Mouse (Mus musculus) testis, postnatal 10 days (tissue): ENCODE data around the gene 1700025G04Rik.

Experiments
- DNase-seq: peaks from one replicate; pipeline ENCODE4 v3.0.0; 2021; ENCODE audit warnings: low spot score

The 1700025G04Rik gene

DNA sequence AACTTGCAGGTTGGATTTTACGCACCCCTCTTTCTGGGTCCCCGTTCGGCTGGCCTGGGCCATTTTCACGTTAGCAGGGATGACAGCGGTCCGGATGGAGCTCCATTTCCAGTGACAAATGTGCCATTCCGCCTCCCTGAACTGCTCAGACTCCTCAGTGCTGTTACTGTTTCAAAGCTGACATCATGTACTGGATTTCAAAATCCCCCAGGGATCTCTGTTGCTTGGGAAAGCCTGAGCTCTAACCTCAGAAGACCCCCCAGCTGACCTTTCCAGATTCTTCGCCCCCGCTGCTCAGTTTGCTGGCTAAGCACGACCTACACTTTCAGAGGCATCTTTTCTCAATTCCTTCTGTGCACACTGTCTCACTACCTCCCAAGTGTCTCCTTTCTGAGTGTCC lies 128.7 kb downstream of the 1700025G04Rik start:
- no peak for DNase-seq

DNA sequence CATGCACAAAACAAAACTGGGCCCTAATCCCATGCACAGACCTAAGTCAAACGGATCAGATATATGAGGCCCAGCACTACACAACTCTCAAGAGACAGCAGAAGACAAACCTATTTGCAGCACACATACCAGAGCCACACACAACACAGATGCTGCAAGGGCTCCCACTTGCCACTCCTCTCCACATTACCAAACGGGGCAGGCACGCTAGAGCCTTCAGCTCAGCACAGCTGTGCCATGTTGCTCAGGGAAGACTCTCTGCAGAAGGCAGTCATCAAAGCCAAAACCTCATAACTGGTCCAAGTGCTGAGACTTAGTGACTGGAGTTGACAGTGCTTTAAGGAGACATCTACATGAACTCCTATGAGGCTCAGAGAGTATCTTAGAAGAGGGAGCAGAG lies 130.9 kb downstream of the 1700025G04Rik start:
- DNase-seq, result no peak

DNA sequence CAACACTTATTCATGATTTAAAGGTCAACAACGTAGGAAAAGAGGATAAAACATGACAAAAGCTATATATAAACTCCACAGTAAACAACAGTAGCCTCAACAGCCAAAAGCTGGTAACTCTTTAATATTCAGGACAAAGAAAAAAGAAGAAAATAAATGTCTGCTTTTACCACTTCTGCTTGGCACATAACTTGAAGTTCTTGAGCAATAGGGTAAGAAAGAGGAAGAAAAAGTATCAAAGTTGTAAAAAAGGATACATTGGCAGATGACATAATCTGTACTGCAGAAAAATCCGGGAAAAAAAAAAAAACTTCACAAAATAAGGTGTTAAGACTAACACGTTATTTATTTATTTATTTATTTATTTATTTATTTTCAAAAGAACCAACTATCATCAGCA lies 131.5 kb downstream of the 1700025G04Rik start:
- DNase-seq, result no peak

DNA sequence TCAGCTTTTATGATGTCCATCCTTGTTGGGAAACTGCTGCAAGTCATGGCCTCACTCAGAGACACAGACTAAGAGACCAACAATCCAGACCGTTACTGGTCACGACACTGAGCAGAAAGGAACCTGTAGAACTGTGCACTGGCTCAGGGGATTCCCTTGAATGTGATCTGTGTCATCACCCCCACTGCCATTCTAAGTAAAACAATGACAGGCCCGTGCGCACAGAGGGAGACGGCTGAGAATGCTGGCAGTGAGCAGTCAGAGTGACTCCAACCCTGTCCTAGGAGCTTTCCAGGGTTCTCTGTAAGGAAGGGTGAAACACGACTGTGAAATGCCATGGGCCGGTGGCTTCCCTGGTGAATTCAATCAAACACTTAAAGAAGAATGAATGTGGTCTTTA lies 132.3 kb downstream of the 1700025G04Rik start:
- no peak for DNase-seq

DNA sequence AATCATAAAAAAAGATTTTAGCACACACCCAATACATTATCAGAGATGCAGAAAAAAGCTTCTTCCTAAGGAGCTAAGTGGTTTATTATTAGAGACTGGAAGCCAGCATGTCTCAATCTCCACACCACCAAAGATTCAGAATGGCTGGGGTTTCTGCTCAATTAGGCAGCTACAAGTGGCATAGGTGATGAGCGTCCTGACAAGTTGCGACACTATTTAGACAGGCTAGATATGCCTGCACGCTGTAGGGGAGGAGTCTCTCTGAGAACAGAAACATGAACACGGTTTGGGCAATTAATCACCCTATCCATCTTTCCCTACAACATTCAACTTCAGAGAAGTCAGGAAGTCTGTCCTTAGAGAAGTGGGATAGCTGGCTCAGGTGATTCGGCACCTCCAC lies 134.1 kb downstream of the 1700025G04Rik start:
- DNase-seq, result no peak

DNA sequence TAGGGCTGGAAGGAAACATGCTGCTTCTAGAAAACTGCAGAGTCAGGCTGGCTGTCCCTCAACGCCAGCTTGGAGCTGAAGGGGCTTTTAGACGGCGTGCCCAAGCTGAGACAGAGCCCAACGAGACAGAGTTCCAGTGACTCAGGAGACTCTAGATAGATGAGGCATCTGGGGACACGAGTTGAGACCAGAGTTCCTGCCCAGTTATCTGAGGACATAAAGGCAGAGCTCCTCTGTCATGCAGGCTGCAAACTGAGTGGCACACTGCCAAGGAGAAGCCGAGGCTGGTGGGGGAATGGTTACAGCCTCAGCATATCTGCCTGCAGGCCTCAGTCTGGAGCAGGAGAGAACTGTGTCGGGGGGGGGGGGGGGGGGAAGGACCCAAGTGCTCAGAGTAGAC lies 136.4 kb downstream of the 1700025G04Rik start:
- DNase-seq, result peak; percentile 78

DNA sequence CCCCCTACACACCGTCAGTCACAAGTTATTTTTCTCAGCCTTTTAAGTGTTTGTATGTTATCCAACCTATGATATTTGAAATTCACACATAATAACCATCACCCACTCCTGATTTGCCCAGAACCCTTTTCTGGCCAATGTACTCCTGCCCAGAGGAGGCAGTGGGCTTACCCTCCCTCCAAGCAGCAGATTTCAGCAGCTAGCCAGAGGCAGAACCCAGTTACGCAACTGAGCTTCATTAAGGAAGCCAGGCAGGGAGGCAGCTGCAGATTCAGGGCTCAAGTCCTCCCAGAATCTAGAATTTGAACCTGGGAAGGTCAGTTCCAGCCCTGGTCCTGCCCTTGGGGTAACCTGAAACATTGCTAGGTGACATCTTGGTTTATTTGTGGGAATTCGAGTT lies 141.9 kb downstream of the 1700025G04Rik start:
- no peak for DNase-seq

DNA sequence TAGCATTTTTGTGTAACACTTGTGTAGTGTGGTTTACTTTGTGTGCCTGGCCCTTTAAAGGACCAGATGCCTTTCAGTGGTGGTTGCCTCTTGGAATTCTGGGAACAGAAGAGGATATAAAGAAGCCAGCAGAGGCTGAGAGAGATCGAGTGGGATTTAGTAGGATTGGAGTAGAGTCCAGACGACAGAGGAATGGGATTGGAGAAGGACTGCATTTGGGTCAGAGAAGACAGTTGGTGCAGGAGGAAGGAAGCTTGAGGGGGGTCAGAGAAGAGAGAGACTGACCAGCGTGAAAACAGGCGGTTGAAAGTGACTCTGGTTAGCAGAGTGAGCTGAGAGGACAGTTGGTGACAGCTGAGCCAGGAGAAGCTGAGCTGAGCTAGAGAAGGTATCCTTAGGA lies 142.4 kb downstream of the 1700025G04Rik start:
- DNase-seq, result no peak

DNA sequence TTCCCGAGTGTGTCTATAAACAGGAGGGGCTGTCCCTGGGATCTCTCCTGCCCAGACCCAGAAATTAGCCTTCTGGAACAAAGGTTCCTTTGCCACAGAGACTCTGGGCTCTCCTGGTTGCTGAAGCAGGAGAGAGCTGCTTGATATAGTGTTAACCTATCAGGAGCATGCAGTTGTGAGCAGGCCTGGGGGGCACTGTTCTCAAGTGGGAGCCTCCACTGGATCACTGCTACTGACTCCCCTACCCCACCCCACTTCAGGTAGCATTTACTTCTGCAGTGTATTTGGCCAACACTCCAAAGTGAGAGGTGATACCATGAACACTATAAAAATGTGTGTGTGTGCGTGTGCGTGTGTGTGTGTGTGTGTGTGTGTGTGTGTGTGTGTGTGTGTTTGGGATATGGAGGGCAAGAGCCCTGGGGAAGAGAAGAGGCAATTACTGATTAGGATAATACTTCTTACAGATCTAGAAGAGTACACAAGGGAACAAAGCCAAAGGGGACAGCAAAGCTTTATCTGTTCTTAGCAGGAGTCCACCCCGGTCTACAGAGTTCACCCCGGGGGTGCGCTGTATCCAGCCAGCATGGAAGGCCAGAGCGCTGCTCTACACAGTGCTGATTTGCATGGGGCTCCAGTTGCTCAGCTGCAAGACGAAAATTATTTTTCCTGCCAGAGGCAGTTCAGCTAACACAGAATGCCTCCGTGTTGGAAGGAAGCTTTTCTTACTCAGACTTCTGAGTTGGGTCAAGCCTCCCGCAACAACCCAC lies 145.3 kb downstream of the 1700025G04Rik start:
- no peak for DNase-seq

DNA sequence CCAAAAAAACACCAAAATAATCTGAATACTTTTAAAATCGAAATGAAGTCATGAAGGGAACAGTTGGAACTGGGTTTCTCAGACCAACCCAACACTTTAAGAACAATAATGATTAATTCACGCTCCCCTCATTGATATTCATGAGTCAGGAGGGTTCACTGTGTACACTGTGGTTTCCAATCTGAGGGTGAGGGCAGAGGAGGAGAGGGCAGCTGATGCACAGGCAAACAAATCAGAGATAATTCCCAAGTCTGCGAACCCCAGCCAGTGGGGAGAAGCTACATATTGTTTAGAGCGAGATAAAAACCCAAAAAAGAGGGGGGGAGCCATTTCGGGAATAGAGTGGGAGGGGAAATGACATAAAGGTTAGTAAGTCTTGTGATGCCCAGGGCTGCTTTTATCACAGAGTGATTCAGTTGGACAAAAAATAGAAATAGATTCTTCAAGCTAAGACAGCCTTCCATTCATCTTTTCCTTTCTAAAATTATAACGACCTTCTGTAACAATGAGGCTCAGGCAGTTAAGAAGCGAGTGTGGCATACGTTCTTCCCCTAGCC lies 146.2 kb downstream of the 1700025G04Rik start:
- DNase-seq, result no peak

DNA sequence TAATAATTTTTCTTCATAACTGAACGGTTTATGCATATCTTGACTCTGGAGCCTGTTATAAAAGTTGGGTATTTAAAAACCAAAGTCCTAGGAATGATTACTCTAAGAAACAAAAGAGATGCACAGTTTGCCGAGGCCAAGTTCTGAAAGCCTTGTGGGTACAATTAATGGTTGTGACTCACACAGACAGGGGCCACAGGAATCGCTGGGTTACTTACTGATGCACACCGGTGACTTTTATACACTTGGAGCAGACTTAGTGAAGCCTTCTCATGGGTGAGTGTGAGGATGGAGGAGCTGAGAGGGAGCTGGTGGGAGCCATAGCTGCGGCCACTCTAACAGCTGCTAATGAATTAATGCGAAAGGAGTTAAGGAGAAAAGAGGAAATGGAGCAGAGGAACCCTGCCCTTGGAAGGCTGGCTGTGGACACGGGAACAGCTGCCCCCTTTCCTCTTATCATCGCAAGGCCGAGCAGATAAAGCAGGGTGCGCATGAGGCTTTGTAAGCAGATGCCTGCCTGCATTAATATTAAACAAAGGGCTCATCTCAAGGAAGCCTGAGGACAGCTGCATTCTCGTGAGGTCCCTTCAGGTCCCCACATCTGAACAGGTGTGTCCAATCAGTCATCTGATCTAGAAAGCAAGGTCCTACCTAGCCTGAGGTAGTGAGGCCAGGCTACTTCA lies 146.8 kb downstream of the 1700025G04Rik start:
- DNase-seq, result no peak

DNA sequence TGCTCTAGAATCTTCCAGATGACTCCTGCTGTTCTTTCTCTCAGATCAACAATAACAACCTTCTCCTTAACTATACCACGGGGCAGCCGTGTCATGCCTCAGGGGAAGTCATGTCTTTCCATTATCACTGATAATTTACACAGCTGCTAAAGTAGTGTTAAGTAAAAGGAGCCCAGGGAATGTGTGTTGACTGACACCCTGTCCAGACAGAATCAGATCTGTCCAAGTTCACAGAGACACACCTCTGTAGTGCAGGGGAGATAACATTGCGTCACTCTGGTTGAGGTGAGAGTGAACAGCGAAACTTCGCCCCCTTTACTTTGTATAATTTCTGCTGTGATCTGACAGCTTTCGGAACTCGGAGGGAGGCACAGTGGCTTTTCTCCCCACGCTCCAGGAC lies 149.9 kb downstream of the 1700025G04Rik start:
- no peak for DNase-seq

DNA sequence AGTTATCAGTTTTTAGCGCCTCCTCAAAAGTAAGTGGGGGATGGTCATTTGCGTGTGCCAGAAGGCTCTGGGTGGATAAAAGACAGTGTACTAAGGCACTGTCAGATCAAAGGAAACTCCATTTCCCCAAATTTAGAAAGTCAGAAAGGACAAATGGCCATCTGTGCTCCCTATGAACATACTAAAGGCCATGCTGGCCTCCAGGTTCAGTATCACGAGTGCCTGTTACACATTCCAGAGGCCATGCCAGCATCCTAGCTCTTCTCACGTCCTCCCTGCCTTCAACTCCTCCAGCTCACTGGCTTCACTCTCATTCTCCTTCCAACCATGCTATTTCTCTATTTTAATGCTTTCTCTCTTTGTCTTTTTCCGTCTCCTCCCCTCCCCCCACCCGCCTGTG lies 150.4 kb downstream of the 1700025G04Rik start:
- no peak for DNase-seq

DNA sequence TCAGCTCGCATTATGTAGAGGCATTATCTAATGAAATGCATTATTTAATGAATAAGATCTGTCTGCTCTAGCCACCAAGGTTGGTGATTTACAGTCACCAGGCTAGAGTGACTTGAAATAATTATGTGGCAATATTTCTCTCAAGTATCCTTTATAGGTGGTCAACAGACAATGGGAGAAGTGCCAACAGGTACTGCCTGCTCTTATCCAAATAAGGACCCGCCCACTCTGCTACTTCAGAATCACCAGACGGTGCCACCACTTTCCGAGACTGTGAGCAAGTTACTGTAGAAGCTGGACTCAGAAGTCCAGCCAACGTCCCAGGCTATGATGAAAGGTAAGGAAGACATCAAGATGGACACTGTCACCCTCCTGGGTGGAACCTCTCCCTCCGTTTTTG lies 156.3 kb downstream of the 1700025G04Rik start:
- no peak for DNase-seq

DNA sequence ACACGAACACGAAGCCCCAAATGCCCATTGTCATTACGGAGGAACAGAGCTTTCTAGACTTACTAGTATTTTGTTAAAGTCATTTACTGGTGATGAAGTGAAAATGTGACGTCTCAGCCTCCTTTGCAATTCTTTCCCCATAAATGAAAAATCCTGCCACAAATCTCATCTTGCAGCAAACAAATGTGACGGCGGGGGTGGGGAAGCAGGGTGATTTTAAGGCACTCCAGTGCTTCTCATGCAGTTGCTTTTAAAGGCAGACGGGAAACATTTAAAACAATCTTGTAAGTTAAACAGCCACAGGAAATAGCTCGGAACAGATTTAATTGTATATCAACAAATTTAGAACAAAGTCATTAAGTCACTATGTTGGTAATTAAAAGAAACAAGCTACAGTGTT lies 163.1 kb downstream of the 1700025G04Rik start:
- DNase-seq, result no peak

DNA sequence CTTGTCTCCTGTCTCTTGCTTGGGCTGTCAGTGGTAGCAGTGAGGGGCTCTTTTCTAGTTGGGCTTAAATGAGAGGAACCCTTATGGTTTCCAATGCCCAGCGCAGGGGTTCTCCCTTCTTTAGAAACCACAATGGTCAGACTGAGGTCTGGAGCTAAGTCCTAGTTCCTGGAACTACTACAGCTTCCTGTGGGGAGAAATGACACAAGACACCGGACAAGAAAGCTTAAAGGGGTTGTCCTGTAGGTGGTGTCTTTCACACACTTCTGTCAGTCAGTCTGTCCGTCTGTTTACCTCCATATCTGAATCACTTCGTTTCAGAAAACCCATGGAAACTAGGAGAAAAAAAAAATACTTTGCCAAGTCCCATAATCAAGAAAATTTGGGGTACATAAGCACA lies 163.8 kb downstream of the 1700025G04Rik start:
- no peak for DNase-seq

DNA sequence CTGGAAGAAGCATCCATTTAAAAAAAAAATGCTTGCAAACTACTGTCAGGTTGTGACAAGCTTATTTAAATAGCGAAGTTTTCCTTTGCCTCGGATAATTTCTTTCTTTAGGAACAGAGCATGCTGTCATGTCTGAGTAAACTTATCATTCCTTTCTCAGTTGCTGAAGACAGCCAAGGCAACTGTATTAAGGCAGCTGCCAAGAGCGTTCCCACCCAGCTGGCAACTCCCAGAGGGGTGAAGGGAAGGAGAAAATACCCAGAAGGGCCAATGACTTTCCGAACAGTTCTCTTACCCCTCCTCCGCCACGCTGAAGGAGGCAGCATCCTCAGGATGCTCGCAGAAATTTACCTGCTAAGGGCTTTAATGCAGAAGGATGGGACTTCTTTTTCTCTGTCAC lies 164.2 kb downstream of the 1700025G04Rik start:
- no peak for DNase-seq

DNA sequence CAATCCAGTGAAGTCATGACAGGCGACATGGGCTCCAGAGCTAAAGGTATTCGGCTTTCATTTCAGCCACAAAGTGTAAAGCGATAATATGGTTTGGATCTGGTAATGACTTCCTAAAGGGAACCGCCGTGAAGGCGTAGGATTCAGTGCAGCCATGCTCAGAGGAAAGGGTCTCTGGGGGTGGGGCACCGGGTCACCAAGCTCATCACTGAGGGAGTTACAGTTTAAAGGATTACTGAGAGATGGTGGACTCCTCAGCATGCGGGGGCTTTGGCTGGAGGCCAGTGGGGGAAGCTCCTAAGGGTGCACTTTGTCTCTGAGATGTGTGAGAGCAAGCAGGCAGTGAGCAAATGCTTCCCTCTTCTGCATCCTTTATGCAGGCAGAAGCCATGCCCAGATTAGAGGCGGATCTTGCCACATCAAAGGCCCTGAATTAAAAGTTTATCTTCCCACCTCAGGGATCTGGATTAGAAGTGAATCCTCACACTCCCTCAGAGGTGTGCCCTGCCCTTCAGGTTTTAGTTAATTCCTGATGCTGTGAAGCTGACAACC lies 171.0 kb downstream of the 1700025G04Rik start:
- no peak for DNase-seq

DNA sequence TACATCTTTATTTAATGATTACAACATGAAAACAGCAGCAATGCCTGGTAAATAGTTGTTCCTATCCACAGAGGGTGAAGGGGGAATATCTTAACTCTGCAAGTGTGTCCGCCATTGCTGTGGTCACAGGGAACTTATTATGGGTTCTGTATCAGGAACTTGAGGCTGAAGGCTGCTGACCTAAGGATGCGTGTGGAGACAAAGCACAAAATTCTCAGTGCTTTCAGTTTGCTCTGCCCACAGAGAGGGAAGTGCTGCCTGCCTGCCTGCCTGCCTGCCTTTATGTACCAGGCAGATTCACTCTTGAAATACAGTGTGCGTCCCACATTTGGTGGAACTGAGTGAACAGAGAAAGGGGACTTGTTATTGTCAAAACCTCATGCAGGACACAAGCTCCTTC lies 172.2 kb downstream of the 1700025G04Rik start:
- no peak for DNase-seq

DNA sequence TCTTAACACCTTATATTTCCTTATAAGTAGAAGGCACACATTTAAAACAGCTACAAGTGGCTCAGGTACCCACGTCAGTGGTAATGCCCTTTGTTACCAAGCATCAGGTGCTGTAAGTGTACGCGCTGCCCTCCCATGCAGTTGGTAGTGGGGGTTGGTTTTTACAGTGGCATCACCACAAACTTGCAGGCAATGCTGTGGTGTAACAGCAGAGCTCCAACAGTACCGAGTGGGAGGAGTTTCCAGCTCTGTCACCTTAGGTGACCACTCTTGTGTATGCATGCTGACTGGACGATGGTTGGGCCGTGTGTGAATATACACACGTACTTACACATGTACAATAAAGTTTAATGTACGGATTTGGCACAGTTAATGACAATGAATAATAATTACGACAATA lies 175.4 kb downstream of the 1700025G04Rik start:
- DNase-seq, result no peak

DNA sequence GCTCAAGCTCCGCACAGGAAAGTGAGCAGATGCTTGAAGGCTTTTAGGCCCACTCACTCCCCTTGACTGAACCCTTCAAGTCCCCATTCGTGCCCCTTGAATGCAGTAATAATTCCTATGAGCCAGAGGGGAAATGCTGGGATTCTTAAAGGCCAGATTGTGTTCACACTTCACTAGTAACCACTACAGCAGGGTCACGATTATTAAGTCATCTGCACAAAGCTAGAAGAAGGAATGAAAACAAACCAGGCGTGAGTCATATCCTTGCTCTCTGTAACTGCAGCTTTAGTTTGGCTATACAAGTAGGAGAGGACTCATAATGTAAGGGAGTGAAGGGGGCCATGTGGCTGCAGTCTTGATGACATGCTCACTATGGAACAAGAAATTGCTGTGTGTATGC lies 182.9 kb downstream of the 1700025G04Rik start:
- DNase-seq, result no peak

DNA sequence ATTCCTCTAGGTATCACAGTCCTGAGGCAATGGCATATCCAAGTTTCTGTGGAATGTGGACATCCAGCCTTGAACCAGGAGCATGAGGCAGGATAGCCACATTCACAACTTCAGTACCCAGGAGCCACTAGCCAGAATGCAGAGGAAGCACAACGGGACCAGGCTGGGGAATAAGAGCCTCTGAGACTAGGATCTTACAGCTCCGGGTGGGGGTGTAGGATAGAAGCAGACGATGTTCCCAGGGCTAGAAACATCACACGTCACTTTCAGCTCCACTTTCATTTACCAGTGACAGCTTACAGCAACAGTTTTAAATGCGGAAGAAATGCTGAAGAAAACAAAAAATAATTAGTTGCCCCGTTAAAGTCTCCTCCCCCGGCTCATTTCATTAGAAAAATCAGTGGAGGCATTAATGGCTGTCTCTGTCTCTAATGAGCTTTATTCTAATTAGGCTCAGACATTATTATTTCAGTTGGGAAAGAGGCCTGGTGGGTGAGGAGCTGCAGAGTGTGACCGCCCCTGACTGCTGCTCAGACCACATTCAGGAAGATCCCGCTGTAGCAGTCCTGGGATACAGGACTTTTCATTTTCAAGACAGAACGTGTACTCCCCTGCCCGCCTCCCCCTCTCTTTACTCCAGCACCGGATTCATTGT lies 189.1 kb downstream of the 1700025G04Rik start:
- no peak for DNase-seq

DNA sequence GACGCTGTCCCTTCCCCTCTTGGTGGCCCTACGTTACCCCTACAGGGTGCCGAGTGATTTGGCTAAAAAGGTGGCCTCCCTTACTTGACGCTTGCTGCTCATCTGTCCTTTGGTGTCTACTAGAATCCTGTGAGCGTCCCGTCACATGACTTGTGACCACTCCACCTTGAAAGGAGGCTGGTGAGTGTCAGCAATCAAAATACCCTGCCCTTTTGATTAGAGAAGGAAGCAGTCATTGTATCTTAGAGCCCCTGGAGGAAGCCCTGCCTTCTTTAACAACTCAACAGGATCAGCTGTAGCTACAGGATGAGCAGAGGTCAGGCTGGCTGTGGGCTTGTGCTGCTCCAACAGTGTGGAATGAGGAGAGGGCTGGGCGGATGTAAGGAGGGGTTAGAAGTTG lies 190.0 kb downstream of the 1700025G04Rik start:
- no peak for DNase-seq
